Mouse (Mus musculus) granulocyte monocyte progenitor cell, adult 5-6 weeks (primary cell): Measurements from ENCODE around the gene Exoc8. TPM values are rescaled to one million over a fixed set of nuclear protein-coding genes. Genes with fewer than 3 reads are reported as not detected.
A peak's percentile ranks its signal among the peaks of the same experiment; 100 is the strongest.

Experiments
- ATAC-seq: replicated peaks from 2 replicates; pipeline ENCODE4 v1.8.0; 2016; ENCODE audit warnings: mild to moderate bottlenecking, moderate TSS enrichment, inconsistent platforms; ENCODE audit not compliant: poor library complexity, severe bottlenecking
- total RNA-seq, 2 experiments: library from RNA; stranded (forward) in 1 of 2; stranded (reverse) in 1 of 2; fragments of 200-712, 200-1000 nt in 1 of 2; fragments of >200 nt in 1 of 2; fragmentation: Nextera tagmentation in 1 of 2; gene quantifications; 2 replicates each; pipeline ENCODE4 v1.2.3; 2014 to 2017

Exoc8 gene
- 9.6 and 16.2 TPM in 2 replicates for total RNA-seq (2014; fragmentation: Nextera tagmentation)
- 14.7 and 16.0 TPM in 2 replicates for total RNA-seq (2017)

DNA sequence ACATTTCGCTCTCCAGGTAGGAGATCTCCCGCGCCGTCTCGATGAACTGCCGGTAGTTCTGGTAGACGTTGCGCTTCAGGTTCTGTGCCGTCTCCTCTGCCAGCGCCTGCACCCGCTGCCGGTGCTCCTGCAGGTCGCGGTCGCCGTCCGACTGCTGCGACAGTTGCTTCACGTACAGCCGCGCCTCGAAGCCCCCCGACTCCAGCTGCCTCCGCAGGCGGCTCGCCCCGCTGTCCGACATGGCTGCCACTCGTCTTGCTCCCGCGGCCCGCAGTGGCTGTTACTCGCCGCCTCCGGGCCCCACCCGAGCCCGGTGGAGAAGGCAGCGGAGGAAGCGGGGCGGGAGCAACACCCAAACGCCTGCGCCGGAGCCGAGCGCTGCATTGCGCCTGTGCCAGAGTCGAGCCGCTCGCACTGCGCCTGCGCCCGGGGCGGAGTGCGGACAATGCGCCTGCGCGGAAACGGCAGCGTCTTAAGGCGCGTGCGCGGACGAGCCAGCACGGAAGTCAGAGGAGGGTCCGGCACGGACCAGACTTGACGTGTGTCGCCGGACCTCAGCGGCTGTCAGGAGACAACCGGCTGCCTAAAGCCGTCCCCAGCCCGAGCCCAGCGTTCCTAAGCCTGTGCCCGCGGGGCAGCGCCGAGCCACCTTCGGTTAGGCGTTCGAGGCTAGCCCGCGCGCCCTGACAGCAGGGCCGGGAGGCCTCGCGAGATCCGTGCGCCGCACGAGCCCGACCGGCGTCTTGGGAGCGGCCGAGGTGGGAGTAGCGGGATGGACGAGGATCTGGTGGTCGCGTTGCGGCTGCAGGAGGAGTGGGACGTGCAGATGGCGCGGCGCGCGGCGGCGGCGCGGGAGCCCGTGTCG, at the start of gene Exoc8, which contains the start of gene Sprtn:
Gene Exoc8, minus strand, starts transcription at position 320 of the 865 bp plus-strand sequence.
Gene Sprtn, plus strand, starts transcription at position 501 of the 865 bp plus-strand sequence.
- ATAC-seq: peak; percentile 80

DNA sequence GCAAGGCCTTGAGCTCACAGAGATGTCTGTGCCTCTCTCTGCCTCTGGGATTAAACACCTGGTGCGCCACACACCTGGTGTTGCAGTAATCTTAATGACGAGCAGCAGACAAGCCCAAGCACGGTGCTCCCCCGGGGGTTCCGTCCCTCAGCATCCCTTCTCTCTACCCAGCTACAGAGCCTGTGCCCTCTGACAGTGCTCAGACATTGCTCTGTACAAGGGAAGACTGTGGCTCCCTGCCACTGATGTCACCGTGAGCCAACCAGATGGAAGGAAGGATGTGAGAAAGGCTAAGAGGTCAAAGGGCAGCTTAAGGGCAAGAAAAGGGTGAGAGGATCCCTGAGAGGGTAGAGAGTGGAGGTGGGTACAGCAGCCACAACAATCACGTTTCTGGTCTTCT, 46.9 kb upstream of the Exoc8 start:
- ATAC-seq: no peak

DNA sequence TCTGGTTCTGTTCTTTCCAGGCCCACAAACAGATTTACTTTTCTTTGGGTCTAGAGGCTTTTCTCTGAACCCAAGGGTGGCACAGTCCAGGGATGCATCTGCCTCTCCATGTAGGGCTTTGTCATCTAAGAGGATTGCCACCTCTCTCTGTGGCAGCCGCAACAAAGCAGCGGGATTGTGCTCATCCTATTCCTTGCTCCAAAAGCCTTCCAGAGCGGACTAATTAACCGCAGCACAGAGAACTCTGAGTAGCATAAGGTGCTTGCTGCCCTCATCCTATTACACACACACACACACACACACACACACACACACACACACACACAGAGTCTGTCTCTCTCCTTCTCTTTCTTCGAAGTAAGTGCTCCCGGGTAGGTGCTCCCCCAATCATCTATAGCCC, 46.3 kb upstream of the Exoc8 start:
- no peak for ATAC-seq

GRCm38 (mm10) chr8:124937293-124937692, 39.8 kb upstream of the Exoc8 start:
- no peak for ATAC-seq

- no peak for ATAC-seq
These were observed 39.2 kb upstream of the Exoc8 start for GRCm38 (mm10) chr8:124936699-124937098.

DNA sequence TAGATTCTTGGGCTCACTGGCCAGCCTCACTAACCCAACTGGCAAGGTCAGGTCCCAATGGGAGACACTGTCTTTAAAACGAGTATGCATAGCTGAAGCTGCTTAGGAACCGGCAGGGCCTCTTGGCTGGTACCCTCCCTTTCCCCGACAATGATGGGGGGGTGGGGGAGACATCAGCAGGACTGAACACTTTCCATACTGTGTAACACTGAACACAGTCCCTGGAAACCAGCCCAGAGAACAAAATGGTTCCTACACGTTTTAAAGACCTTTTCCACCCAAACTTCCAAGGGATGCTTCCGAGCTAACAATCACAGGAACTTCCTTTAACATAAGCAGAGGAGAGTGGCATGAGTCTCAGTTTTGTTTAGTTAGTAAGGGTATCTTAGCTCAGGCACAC, 37.6 kb upstream of the Exoc8 start:
- ATAC-seq: no peak

DNA sequence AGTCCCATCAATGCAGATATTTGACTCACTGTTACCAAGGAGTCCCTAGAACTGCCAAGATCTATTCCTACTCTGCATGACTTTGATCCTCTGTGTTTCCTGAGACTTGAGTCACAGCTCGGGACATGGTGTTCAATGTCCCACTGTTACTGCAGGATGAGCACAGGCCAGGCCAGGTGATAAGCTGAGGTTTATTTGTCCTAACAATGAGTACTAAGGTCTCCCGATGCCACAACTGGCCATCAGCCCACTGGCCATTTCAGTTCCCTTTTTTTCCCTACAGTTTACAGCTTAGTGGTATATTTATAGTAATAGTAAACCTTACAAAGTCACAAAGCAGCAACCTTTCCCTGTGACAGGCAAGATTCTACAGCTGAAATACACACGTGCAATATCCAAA, 34.9 kb upstream of the Exoc8 start:
- ATAC-seq: peak; percentile 39; the same call in 1 of the 2 replicates

- no peak for ATAC-seq
These were observed 33.1 kb upstream of the Exoc8 start for GRCm38 (mm10) chr8:124930649-124931048.

- ATAC-seq: no peak
These were observed 32.6 kb upstream of the Exoc8 start for GRCm38 (mm10) chr8:124930086-124930485.

DNA sequence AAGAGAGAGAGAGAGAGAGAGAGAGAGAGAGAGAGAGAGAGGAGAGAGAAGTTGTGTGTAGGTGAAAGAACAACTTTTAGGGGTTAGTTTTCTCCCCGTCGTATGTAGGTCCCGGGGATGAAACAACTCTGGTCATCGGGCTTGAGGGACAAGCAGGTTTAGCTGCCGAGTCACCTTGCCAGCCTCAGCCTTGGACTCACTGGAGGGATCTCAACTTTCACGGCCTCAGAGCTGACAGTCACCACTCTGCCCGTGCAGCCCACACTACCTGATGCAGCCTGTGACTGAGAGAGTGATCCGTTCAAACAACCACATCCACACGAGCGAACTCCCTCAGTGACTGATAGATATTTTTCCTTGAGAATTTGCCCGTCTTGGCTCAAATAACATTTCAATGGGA, 31.5 kb upstream of the Exoc8 start:
- no peak for ATAC-seq

- ATAC-seq: no peak
These were observed 28.9 kb upstream of the Exoc8 start for GRCm38 (mm10) chr8:124926351-124926771.

GRCm38 (mm10) chr8:124925544-124926266, 28.2 kb upstream of the Exoc8 start:
- ATAC-seq: 0 out of 2 replicates have a peak, but pooled peaks have one; percentile 10

DNA sequence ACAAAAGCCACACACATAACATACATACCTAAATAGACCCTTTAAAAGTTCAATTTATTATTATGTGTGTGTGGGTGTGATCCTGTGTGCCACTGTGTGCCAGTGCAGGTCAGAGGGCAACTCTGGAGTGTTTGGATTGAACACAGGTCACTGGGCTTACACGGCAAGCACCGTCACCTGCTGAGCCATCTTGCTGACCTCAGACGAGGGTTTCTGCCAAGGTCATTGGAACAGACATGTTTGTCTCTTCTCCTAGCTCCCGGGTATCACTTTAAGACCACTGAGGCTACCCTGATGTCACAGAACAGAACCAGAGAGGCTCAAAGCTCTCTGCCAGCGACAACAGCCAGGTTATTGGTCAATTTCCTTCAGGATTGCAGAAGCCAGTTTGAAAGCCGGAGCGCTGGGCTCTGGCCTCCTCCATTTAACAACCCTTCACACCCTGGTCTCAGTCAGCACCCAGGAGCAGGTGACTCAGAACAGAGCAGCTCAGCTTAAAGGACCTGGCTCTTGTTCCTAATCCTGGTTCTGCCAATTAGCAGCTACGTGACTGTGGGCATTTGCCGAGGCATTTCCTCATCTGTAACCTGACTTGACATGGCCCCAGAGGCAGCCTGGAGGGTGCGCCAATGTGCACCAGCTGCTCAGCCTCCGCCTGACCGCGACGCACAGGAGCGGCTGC, 26.6 kb upstream of the Exoc8 start:
- peak; percentile 43 for ATAC-seq

DNA sequence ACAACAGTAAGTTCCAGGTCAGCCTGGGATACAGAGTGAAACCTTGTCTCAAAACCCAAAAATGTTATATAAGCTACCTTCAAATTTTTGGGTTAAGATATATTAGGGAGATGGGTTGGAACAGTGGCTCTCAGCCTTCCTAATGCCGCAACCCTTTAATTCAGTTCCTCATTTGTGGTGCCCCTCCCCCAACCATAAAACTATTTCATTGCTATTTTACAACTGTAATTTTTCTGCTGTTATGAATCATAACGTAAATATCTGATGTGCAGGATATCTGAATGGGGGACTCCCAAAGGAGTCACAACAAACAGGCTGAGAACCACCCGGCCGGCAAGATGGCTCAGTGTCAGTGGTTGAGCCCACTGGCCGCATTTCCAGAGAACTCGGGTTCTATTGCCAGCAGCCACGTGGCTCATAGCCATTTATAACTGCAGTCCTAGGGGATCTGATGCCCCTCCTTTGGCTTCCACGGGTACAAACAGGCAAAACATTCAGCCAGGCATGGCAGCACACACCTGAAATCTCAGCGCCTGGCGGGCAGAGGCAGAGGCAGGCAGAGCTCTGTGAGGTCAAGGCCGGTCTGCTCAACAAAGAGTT, 25.1 kb upstream of the Exoc8 start:
- ATAC-seq: peak; percentile 24

GRCm38 (mm10) chr8:124921369-124922279, 24.1 kb upstream of the Exoc8 start:
- peak; percentile 58 for ATAC-seq

- no peak for ATAC-seq
These were observed 20.4 kb upstream of the Exoc8 start for GRCm38 (mm10) chr8:124917741-124918484.

- ATAC-seq: no peak
These were observed 16.6 kb upstream of the Exoc8 start for GRCm38 (mm10) chr8:124914061-124914460.
